Mouse (Mus musculus): ENCODE results near the gene Galnt4. TPM values are rescaled to one million over a fixed set of nuclear protein-coding genes. Genes with fewer than 3 reads are reported as not detected.

Gene Galnt4
- 2.0 TPM for polyA plus RNA-seq (2015; fragmentation: Illumina TruSeq; extraction: RNeasy Lipid Tissue Mini Kit (QIAGEN cat#74804); ENCODE audit: insufficient read depth, low read depth, low replicate concordance)

DNA sequence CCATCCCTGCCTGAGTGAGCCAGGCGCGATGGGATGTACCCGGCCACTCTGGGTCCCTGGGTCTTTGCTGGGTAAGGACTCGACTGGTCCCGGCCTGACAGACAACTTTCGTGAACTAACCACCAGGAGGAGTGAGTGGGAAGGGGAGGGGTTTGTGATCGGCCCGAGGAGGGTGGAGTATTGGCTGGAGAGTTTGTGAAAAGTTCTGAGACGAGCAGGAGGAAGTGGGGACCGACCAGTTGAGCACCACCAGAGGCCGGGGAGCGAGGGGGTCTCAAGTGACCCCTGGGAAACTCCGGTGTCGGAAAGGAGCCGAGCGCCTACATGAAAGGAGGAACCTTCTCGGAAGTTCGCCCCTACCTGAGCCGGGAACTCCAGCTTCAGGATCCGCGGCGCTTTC, at the start of gene Galnt4:
Gene Galnt4 (plus strand): TSS at position 196 of the 400 bp plus-strand sequence.

DNA sequence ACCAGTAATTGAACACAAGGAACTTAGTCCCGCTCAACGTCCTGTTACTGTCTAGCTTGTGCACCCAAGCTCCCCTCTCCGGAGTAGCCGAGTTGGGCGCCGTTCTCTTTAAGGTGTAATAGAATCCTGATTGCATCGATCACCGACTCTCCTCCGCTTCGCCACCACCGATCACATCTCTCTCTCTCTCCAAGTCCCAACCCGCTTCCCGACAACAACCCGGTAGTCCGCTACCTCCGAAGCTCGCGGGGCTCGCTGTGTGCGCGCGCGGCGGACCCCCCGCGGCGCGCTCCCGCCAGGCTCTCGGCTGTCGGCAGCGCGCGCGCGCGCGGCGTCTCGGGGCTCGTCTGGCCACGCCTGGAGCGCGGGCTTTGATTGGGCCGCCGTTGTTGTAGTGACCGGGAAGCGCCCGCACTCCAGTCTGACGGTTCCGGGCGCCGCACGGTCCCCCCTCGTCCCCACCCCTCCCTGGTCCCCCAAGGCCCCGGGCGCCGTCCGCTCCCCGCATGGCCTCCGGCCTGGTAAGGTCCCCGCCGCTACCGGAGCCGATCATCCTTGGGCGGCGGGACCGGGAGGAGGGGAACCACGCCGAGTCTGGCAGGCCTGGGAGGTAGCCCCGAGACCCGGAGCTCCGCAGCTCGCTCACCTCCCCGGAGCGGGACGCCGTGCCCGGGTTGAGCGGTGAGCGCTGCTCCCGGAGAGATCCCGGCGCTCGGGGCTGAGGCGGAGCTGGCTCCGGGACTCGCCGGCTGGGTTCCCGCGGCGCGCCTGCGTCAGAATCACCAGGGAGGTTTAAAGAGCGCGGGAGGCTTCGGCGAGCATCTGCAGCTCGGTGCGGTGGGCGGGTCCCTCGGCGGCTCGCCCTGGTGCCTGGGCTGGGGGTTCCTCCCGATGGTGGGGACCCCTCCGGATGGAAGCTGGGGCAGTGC, 992 bp upstream of the Galnt4 start, which contains the start of gene Poc1b:
Gene Poc1b (plus strand): TSS at position 334 of the 929 bp plus-strand sequence.

DNA sequence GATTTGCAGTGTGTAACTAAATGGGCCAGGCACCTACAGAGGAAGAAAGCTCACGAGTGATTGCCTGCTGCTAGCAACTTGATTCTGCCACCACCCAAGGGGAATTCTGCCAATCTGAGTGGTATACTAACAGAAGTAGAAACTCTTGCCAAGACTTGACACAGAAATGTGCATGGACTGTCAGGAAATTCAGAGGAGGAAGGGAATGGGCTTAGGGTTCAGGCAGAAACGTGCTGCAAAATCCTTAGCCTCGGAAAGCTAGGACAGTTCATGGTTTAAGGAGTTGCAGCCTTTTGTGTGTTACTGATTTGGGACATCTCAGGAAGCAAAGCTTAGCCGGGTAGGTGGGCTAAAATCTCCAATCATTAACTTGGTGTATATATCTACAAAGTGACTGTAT, 18.3 kb downstream of the Galnt4 start, which contains the start of gene Phxr2:
Gene Phxr2 (minus strand): TSS at position 101 of the 400 bp plus-strand sequence.

Other genes with a start within 250 kb of the Galnt4 start
- gene Atp2b1, start 193.8 kb upstream of the Galnt4 start, polyA plus RNA-seq (2015; fragmentation: Illumina TruSeq; extraction: RNeasy Lipid Tissue Mini Kit (QIAGEN cat#74804); ENCODE audit: insufficient read depth, low read depth, low replicate concordance) = 9.2 TPM
- gene Poc1b, start 1.1 kb upstream of the Galnt4 start, polyA plus RNA-seq (2015; fragmentation: Illumina TruSeq; extraction: RNeasy Lipid Tissue Mini Kit (QIAGEN cat#74804); ENCODE audit: insufficient read depth, low read depth, low replicate concordance) = 3.0 TPM
- gene Phxr2, start 18.2 kb downstream of the Galnt4 start, polyA plus RNA-seq (2015; fragmentation: Illumina TruSeq; extraction: RNeasy Lipid Tissue Mini Kit (QIAGEN cat#74804); ENCODE audit: insufficient read depth, low read depth, low replicate concordance) = not detected
- 12.3 TPM for gene Dusp6, start 155.1 kb downstream of the Galnt4 start, polyA plus RNA-seq (2015; fragmentation: Illumina TruSeq; extraction: RNeasy Lipid Tissue Mini Kit (QIAGEN cat#74804); ENCODE audit: insufficient read depth, low read depth, low replicate concordance)